Mouse (Mus musculus) liver, adult 2 months (tissue): ENCODE measurements around the gene Gpc6.

Source experiments
- CTCF ChIP-seq: fragments of 200-500 bp; IDR thresholded peaks from 2 replicates; pipeline ENCODE4 v1.5.1; 2011; ENCODE audit warnings: low read depth, low read length, control low read depth
- POLR2A ChIP-seq: fragments of 200-500 bp; IDR thresholded peaks from 2 replicates; pipeline ENCODE4 v1.6.1; 2011; ENCODE audit warnings: low read length, control low read depth; ENCODE audit not compliant: insufficient read depth; ENCODE audit errors: extremely low read depth

GRCm38 (mm10) chr14:117346372-117346885 lies 421.3 kb downstream of the Gpc6 start:
- TF ChIP-seq POLR2A = no peak
- no peak for TF ChIP-seq CTCF
